Mouse (Mus musculus): ENCODE results near the gene Tmem131l.

The Tmem131l gene

GRCm38 (mm10) chr3:84022723-84023122 lies 17.3 kb downstream of the Tmem131l start:
- in situ Hi-C loops (cut with MboI; ENCODE audit: low pct_unique_long_range_greater_than_20kb in 1 of 2, low sequenced_read_pairs in 2 of 2, unreplicated experiment in 1 of 2): no loop called here

DNA sequence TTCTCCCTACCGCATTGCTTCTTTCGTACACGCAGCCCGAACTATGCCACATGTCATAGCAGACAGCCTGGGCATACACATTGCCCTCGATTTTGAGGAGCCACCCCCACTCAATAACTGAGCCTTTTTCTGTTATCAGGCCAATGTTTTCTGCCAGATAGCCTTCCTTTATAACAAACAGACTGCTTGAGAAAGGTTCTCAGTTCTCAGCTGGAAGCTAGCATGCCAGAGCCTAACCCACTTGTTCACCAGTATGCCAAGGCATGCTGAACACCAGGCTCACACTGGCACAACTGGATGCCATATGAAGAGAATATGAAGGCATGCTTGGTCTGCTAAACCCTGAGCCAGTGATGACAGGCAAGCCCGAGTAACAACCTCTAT lies 17.8 kb downstream of the Tmem131l start:
- in situ Hi-C loops (cut with MboI; ENCODE audit: low pct_unique_long_range_greater_than_20kb in 1 of 2, low sequenced_read_pairs in 2 of 2, unreplicated experiment in 1 of 2): no loop called here

GRCm38 (mm10) chr3:84021217-84022200 lies 18.5 kb downstream of the Tmem131l start:
- in situ Hi-C loops (cut with MboI; ENCODE audit: low pct_unique_long_range_greater_than_20kb in 1 of 2, low sequenced_read_pairs in 2 of 2, unreplicated experiment in 1 of 2): no loop called here

GRCm38 (mm10) chr3:84020528-84020927 lies 19.4 kb downstream of the Tmem131l start:
- in situ Hi-C loops (cut with MboI; ENCODE audit: low pct_unique_long_range_greater_than_20kb in 1 of 2, low sequenced_read_pairs in 2 of 2, unreplicated experiment in 1 of 2): no loop called here

- in situ Hi-C loops (cut with MboI; ENCODE audit: low pct_unique_long_range_greater_than_20kb in 1 of 2, low sequenced_read_pairs in 2 of 2, unreplicated experiment in 1 of 2): no loop called here
These were observed 24.4 kb downstream of the Tmem131l start for GRCm38 (mm10) chr3:84015484-84016016.

GRCm38 (mm10) chr3:84010995-84011663 lies 28.8 kb downstream of the Tmem131l start:
- in situ Hi-C loops (cut with MboI; ENCODE audit: low pct_unique_long_range_greater_than_20kb in 1 of 2, low sequenced_read_pairs in 2 of 2, unreplicated experiment in 1 of 2): no loop called here

DNA sequence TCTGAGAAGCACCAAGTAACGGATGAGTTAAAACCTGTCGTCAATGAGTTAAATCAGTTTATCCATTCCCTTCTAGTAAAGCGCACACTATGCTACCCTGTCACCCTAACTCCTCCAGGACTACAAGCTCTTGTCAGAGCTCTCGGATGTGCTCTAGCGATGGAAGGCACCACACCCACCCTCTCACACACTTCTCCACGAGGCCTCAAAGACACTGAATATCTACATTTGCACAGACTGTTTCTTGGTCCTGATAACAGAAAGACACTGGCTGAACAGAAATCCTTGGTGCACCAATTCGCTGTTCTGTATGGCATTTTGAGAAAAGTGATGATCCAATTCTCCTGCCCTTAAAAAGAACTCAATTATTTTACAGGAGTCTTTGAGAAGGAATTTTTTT lies 34.0 kb downstream of the Tmem131l start:
- in situ Hi-C loops (cut with MboI; ENCODE audit: low pct_unique_long_range_greater_than_20kb in 1 of 2, low sequenced_read_pairs in 2 of 2, unreplicated experiment in 1 of 2): no loop called here

GRCm38 (mm10) chr3:84004330-84005090 lies 35.5 kb downstream of the Tmem131l start:
- in situ Hi-C loops (cut with MboI; ENCODE audit: low pct_unique_long_range_greater_than_20kb in 1 of 2, low sequenced_read_pairs in 2 of 2, unreplicated experiment in 1 of 2): no loop called here

DNA sequence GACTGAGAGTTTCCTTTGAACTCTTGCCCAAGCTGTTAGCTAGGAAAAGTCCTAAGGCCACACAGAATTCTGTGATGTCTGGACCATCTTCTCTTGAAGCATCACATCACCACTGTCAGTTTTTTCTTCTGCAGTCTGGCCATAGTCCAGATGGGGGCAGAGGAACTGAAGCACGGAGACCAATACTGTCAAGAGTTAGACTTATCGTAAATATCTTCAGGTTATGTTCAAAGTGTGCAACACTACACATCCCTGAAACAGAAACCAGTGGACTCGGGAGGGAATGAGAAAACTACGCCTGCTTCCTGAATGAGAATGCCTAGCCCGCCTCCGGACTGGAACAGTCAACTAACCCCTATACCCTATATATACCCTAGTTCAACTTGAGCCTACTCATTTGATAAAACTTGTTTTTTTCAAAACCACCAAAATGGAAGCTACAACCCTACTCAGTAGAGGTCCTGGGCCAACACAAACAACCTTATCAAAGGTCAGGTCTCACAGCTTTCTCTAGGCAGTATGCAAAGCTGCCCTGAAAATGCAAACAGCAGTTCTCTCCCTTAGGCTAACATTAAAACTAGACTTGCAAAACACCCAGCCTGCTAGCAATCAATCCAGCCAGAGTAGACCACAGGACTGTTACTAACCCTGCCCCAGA lies 37.4 kb downstream of the Tmem131l start:
- in situ Hi-C loops (cut with MboI; ENCODE audit: low pct_unique_long_range_greater_than_20kb in 1 of 2, low sequenced_read_pairs in 2 of 2, unreplicated experiment in 1 of 2): no loop called here

DNA sequence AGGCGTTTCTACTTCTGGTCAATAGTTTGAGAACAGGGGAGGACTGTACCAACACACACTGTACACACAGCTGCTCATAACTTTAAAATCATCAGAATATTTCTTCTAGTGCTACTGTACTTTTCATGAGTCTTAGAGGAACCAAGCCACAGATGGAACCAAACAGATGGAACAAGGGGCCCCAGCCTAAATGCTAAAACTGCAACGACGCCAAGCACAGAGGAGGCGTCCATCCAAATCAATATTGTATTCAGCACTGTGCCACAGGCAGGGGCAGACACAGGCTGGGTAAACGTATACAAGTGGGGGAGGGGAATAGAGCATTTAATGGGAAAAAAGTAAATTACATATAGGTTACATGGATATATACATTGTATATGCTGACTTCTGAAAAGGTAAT lies 42.4 kb downstream of the Tmem131l start:
- in situ Hi-C loops (cut with MboI; ENCODE audit: low pct_unique_long_range_greater_than_20kb in 1 of 2, low sequenced_read_pairs in 2 of 2, unreplicated experiment in 1 of 2): no loop called here

- in situ Hi-C loops (cut with MboI; ENCODE audit: low pct_unique_long_range_greater_than_20kb in 1 of 2, low sequenced_read_pairs in 2 of 2, unreplicated experiment in 1 of 2): no loop called here
These were observed 42.9 kb downstream of the Tmem131l start for GRCm38 (mm10) chr3:83997036-83997435.

- in situ Hi-C loops (cut with MboI; ENCODE audit: low pct_unique_long_range_greater_than_20kb in 1 of 2, low sequenced_read_pairs in 2 of 2, unreplicated experiment in 1 of 2): no loop called here
These were observed 43.9 kb downstream of the Tmem131l start for GRCm38 (mm10) chr3:83996086-83996485.

DNA sequence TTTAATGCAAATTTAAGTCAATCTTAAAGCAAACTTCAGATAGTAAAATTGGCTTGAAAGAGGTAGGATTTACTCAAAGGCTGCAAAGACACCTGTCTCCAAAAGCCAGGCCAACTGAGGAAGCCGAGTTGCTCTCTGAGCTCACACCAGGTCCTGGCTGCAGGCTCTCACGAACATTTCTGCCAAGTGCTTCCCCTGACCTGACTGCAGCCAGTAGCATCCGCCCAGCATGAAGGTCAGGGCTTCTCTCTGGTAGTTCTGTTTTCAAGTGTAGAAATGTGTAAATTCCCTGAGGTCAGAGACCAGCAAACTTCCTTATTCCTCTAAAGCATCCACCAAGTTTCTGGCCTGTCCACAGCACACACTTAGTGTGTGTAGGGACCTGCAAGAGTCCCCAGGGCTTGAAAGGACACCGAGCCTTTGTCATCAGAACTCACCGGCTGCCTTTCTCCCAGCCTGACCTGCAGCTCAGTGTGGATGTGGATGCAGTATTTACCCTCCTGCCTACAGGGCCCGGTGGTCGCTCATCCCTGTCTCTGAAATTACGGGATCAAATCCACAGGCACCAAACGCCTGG lies 44.6 kb downstream of the Tmem131l start:
- in situ Hi-C loops (cut with MboI; ENCODE audit: low pct_unique_long_range_greater_than_20kb in 1 of 2, low sequenced_read_pairs in 2 of 2, unreplicated experiment in 1 of 2): no loop called here

DNA sequence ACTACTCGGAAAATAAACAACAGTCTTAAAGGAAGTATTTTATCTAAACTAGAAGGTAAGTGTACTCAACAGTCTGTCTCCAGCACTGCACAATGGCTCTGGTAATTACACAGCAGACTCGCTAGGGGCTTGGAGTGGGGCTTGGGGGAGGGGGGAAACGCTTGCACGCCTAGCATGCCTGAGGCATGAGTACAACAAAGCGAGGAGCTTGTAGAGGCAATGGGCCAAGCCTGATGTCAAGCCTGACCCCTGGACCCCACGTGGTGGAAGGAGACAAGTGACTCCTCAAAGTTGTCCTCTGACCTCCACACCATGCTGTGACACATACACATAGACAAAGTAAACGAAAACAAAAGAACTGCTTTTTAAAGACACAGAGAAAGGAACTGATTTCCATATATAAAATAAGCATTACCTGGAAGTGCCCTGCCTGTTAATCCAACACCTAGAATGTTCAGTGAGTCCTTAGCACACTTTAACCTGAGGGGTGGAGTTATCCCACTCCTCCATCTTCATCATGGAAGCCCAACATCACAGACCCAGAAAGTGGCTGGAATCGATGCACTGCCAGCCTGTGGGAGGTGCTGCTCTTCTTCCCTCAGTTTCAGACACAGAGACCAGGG lies 45.6 kb downstream of the Tmem131l start:
- in situ Hi-C loops (cut with MboI; ENCODE audit: low pct_unique_long_range_greater_than_20kb in 1 of 2, low sequenced_read_pairs in 2 of 2, unreplicated experiment in 1 of 2): no loop called here

DNA sequence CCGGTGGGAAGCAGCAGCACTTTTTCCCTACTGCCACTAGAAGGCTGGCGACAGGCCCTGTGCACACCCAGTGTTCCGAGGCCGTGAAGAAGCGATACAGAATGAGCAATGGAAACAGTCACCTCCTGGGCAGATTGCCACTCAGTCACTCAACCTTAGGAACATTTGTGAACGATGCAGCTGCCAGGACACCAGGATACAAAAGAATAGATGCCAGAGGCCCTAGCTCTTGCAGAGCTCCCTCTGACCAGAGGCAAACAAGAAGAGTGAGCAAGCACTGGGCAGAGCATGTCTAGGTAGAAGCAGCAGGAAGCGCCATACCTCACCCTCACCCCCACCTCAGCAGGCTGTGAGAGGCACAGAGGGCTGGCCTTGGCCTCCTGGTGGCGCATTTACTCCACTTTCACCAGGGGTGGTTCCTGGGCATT lies 46.9 kb downstream of the Tmem131l start:
- in situ Hi-C loops (cut with MboI; ENCODE audit: low pct_unique_long_range_greater_than_20kb in 1 of 2, low sequenced_read_pairs in 2 of 2, unreplicated experiment in 1 of 2): no loop called here

GRCm38 (mm10) chr3:83991691-83992524 lies 48.1 kb downstream of the Tmem131l start:
- in situ Hi-C loops (cut with MboI; ENCODE audit: low pct_unique_long_range_greater_than_20kb in 1 of 2, low sequenced_read_pairs in 2 of 2, unreplicated experiment in 1 of 2): no loop called here

DNA sequence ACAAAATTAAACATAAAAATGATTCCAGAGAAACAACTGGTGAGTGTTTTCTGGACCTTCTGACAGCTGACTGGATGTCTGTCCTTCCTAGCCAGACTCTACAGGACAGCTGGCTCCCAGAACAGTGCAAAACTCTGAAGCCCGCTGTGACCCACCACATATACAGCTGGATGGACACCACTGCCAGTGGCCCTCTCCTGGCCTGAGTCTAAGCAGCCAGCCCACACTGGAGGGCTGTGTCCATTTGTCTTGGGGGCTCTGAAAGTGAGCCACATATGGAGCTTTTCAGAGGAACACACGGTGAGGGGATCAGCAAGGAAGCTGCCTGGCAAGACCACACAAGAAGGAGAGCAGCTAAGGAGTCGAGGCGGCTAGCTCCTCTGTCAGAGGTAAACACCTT lies 51.8 kb downstream of the Tmem131l start:
- in situ Hi-C loops (cut with MboI; ENCODE audit: low pct_unique_long_range_greater_than_20kb in 1 of 2, low sequenced_read_pairs in 2 of 2, unreplicated experiment in 1 of 2): no loop called here
